Comparison of ENCODE assay signal across 14 mouse cellular contexts in the genomic region with DNA sequence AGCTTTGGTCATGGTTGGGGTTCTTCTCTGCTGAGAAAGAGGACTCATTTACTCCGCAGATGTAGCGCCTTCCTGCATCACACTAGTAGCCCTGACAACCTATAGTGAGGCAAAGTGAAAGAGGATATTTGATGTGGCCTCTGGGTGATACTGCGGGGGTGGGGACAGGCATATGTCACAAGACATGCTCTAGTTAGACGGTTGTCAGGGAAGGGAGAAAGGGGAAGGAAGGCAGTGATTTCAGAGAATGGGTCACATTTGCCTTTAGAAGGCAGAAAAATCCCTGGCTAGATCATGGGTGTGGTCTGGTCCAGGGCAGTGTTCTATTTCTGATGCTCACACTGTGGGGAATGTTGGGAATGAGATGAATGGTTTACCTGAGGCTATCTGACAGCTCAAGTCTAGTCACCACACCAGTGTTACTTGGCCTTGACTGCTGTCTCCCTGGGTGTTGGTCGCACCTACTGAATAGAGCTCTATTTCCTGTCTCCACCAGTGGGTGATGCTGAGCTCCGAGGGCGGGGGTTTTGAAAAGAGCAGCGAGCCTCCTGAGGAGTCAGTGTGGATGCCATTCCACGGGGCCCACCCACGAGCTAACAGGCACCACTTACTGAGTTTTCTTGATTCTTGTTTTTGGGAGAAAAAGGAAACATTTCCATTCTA. TPM values are rescaled to one million over a fixed set of nuclear protein-coding genes. Genes with fewer than 3 reads are reported as not detected.
A peak's percentile ranks its signal among the peaks of the same experiment; 100 is the strongest.
DNase-seq lines count a peak whose midpoint lies in the region; ATAC-seq and TF ChIP-seq lines count a peak whose summit lies in the region.
"Had no signal": no experiment of that assay in that cellular context is flagged by ENCODE, and none has a peak within 500 bp of the region (broad histone marks: within the 10 kb centered on the region; RNA-seq: fewer than 3 reads in every experiment).

No protein-coding gene starts in this region.

- 77% methylated on average over 10 of the region's 10 CpGs for WGBS in kidney, adult 2 months
- WGBS in kidney, embryonic 16.5 days, result 60% methylated on average over 10 of the region's 10 CpGs
- 74% methylated on average over 10 of the region's 10 CpGs for WGBS in hindbrain, embryonic 13.5 days

- no peak overlapping the region for H3K27ac ChIP-seq in kidney, adult 2 months (ENCODE audit: insufficient read depth, low read depth, low read length)
- no peak overlapping the region for H3K27ac ChIP-seq in kidney, embryonic 16.5 days (ENCODE audit: low read length)
- H3K27ac ChIP-seq in hindbrain, embryonic 13.5 days, result no peak overlapping the region
- H3K27ac ChIP-seq: gastrocnemius, adult 2 months; limb, embryonic 12.5 days had no signal

- no peak for TF ChIP-seq CTCF in kidney, adult 2 months (conservative IDR thresholded peaks at IDR 0.05; ENCODE audit: insufficient read depth, insufficient read length, low read depth, low read length)

- no peak overlapping the region for H3K4me2 ChIP-seq in kidney, embryonic 16.5 days (replicated peaks; ENCODE audit: low read depth, low read length)
- H3K4me2 ChIP-seq in hindbrain, embryonic 13.5 days, result no peak overlapping the region
- H3K4me2 ChIP-seq: limb, embryonic 12.5 days had no signal

- peak; percentile 40 for DNase-seq in kidney, adult 2 months
- DNase-seq in CD8-positive naive resting alpha-beta T cell, adult 2 months (ENCODE audit: low read depth in 2 of 2, low spot score in 2 of 2), result peak; percentile 27 to 50
- peak; percentile 65 to 66 for DNase-seq in spleen, adult 18-20 months
- DNase-seq in cerebellum, adult 11 months, result no peak
- no peak for DNase-seq in ovary, postnatal 14 days (ENCODE audit: low spot score)
- DNase-seq: adrenal gland, adult 2 months; cerebellum, postnatal 14 days; gastrocnemius, adult 2 months; kidney, adult 9 months had no signal

- no peaks in the 10 kb centered on the region for H3K27me3 ChIP-seq in kidney, adult 2 months (replicated peaks; ENCODE audit: control insufficient read depth, insufficient read depth, low read length)
- no peaks in the 10 kb centered on the region for H3K27me3 ChIP-seq in kidney, embryonic 16.5 days (ENCODE audit: insufficient read depth, low read length)
- H3K27me3 ChIP-seq in hindbrain, embryonic 13.5 days, result peaks cover 18% of the 10 kb centered on the region

- H3K4me1 ChIP-seq in kidney, adult 2 months (ENCODE audit: control insufficient read depth, insufficient read depth, low read length), result no peaks in the 10 kb centered on the region; the same call in 1 of the 2 replicates
- H3K4me1 ChIP-seq in kidney, embryonic 16.5 days (ENCODE audit: insufficient read depth, low read length), result peaks cover 40% of the 10 kb centered on the region
- H3K4me1 ChIP-seq in hindbrain, embryonic 13.5 days (replicated peaks), result peaks cover 27% of the 10 kb centered on the region

- ATAC-seq in kidney, embryonic 16.5 days (ENCODE audit: low FRiP score, low TSS enrichment), result no peak
- ATAC-seq in inflammation-experienced regulatory T-cells, adult 6 months, result peak; percentile 83
- ATAC-seq in hindbrain, embryonic 13.5 days (ENCODE audit: low FRiP score), result no peak

- no peaks in the 10 kb centered on the region for H3K9me3 ChIP-seq in kidney, embryonic 16.5 days (ENCODE audit: low read length)
- no peaks in the 10 kb centered on the region for H3K9me3 ChIP-seq in hindbrain, embryonic 13.5 days
- H3K9me3 ChIP-seq: limb, embryonic 12.5 days had no signal

- no peak overlapping the region for H3K9ac ChIP-seq in kidney, embryonic 16.5 days (replicated peaks; ENCODE audit: low read length)
- no peak overlapping the region for H3K9ac ChIP-seq in hindbrain, embryonic 13.5 days
- H3K9ac ChIP-seq: limb, embryonic 12.5 days had no signal

- no peaks in the 10 kb centered on the region for H3K36me3 ChIP-seq in kidney, adult 2 months (ENCODE audit: control insufficient read depth, insufficient read depth, low read length)
- no peaks in the 10 kb centered on the region for H3K36me3 ChIP-seq in kidney, embryonic 16.5 days (ENCODE audit: insufficient read depth, low read length)
- no peaks in the 10 kb centered on the region for H3K36me3 ChIP-seq in hindbrain, embryonic 13.5 days
- H3K36me3 ChIP-seq: limb, embryonic 12.5 days had no signal

- H3K4me3 ChIP-seq in kidney, adult 2 months (ENCODE audit: insufficient read depth, low read depth, low read length), result no peak overlapping the region
- no peak overlapping the region for H3K4me3 ChIP-seq in kidney, embryonic 16.5 days (ENCODE audit: low read length)
- no peak overlapping the region for H3K4me3 ChIP-seq in hindbrain, embryonic 13.5 days
- H3K4me3 ChIP-seq: gastrocnemius, adult 2 months; limb, embryonic 12.5 days had no signal

- no peak for TF ChIP-seq POLR2A in kidney, adult 2 months (IDR thresholded peaks at IDR 0.05; ENCODE audit: low read depth, low read length)

RNA-seq across cellular contexts. Expression of a gene that starts 4.5 kb away (rescaled TPM):
- polyA plus RNA-seq in kidney, adult 2 months (2012; rRNA removed), result 1.8 and 3.3 TPM in 2 replicates
- 35.0 and 35.2 TPM in 2 replicates for polyA plus RNA-seq in kidney, embryonic 16.5 days (2015; fragmentation: Nextera tagmentation; extraction: Ambion mirVana)
- polyA plus RNA-seq in inflammation-experienced regulatory T-cells, adult 6 months (2017; shearing (Covaris generic)), result 100 to 1,000 TPM; 115 to 333 (median 260) TPM
- polyA plus RNA-seq in hindbrain, embryonic 13.5 days (2015; fragmentation: Nextera tagmentation; extraction: Ambion mirVana), result 17.4 and 18.1 TPM in 2 replicates
- polyA plus RNA-seq: C2C12 had no signal

Comparison
In these comparisons a context has a peak if more than half of its experiments do, and no peak if none do; other contexts are left out.
1. DNase-seq: peak in kidney, adult 2 months (single experiment), CD8-positive naive resting alpha-beta T cell, adult 2 months (2 of 2) and spleen, adult 18-20 months (2 of 2); none in cerebellum, adult 11 months (single experiment) and ovary, postnatal 14 days (single experiment).